ENCODE assay signal across 16 mouse cellular contexts in genomic region chr12:9295211-9295610, GRCm38 (mm10).
"Had no signal": no experiment of that assay in that cellular context is flagged by ENCODE, and none has a peak within 500 bp of the region (broad histone marks: within the 10 kb centered on the region; RNA-seq: fewer than 3 reads in every experiment).

No protein-coding gene starts in this region.

- DNase-seq: liver, embryonic 13.5 days; liver, postnatal 0 days; right cerebral cortex, postnatal 14 days; thymus, adult 2 months; thymus, postnatal 25 days; thymus, postnatal 4 days had no signal

- H3K36me3 ChIP-seq: liver, embryonic 13.5 days; liver, embryonic 15.5 days; midbrain, embryonic 13.5 days; midbrain, embryonic 15.5 days; neural tube, embryonic 12.5 days; stomach, embryonic 15.5 days had no signal

- H3K27me3 ChIP-seq: liver, embryonic 13.5 days; liver, embryonic 15.5 days; megakaryocyte, embryonic 14.5 days; midbrain, embryonic 13.5 days; midbrain, embryonic 15.5 days; neural tube, embryonic 12.5 days; stomach, embryonic 15.5 days had no signal

- H3K4me1 ChIP-seq: liver, embryonic 13.5 days; liver, embryonic 15.5 days; megakaryocyte, embryonic 14.5 days; midbrain, embryonic 13.5 days; midbrain, embryonic 15.5 days; neural tube, embryonic 12.5 days; stomach, embryonic 15.5 days had no signal

- H3K9me3 ChIP-seq: liver, embryonic 13.5 days; liver, embryonic 15.5 days; megakaryocyte, embryonic 14.5 days; midbrain, embryonic 13.5 days; midbrain, embryonic 15.5 days; neural tube, embryonic 12.5 days; stomach, embryonic 15.5 days had no signal

- H3K27ac ChIP-seq: liver, embryonic 13.5 days; liver, embryonic 15.5 days; macrophage; midbrain, embryonic 13.5 days; midbrain, embryonic 15.5 days; neural tube, embryonic 12.5 days; stomach, embryonic 15.5 days; stomach, postnatal 0 days had no signal

- H3K4me3 ChIP-seq: liver, embryonic 13.5 days; liver, embryonic 15.5 days; megakaryocyte, embryonic 14.5 days; midbrain, embryonic 13.5 days; midbrain, embryonic 15.5 days; neural tube, embryonic 12.5 days; stomach, embryonic 15.5 days had no signal

- ATAC-seq: liver, postnatal 0 days; midbrain, embryonic 13.5 days; midbrain, embryonic 15.5 days had no signal

- H3K9ac ChIP-seq: liver, embryonic 13.5 days; liver, embryonic 15.5 days; liver, postnatal 0 days; midbrain, embryonic 13.5 days; midbrain, embryonic 15.5 days; neural tube, embryonic 12.5 days; stomach, embryonic 15.5 days had no signal

- H3K4me2 ChIP-seq: liver, embryonic 11.5 days; liver, embryonic 13.5 days; liver, embryonic 15.5 days; midbrain, embryonic 11.5 days; midbrain, embryonic 13.5 days; midbrain, embryonic 15.5 days; neural tube, embryonic 12.5 days; stomach, embryonic 15.5 days had no signal
